Mouse (Mus musculus) lung, adult 2 months (tissue): Measurements from ENCODE around the gene Sun1. TPM values are rescaled to one million over a fixed set of nuclear protein-coding genes. Genes with fewer than 3 reads are reported as not detected.

ENCODE experiments used
- DNase-seq: peaks from one replicate; pipeline ENCODE4 v3.0.0; 2022
- H3K4me1 ChIP-seq: fragments of 200-500 bp; 2 replicates; pipeline ENCODE4 v1.6.1; 2011; ENCODE audit warnings: low read length; ENCODE audit not compliant: control insufficient read depth, insufficient read depth
- H3K4me3 ChIP-seq: fragments of 200-500 bp; replicated peaks from 2 replicates; pipeline ENCODE3; 2011; ENCODE audit warnings: low read depth, mild to moderate bottlenecking, control low read depth, low read length; ENCODE audit errors: extremely low read depth
- CTCF ChIP-seq: fragments of 200-500 bp; IDR thresholded peaks from 2 replicates; pipeline ENCODE4 v1.5.1; 2011; ENCODE audit warnings: mild to moderate bottlenecking, low read length, control low read depth; ENCODE audit not compliant: insufficient read depth
- POLR2A ChIP-seq: fragments of 200-500 bp; IDR thresholded peaks from 2 replicates; pipeline ENCODE4 v1.6.1; 2011; ENCODE audit warnings: low read depth, mild to moderate bottlenecking, control low read depth, low read length, borderline replicate concordance; ENCODE audit errors: extremely low read depth
- WGBS: fragments of 180-500 bp; shearing (Covaris S2); methylation state at CpG from one replicate; pipeline ENCODE4 v1.1.7; 2018; 5-methylcytosine and 5-hydroxymethylcytosine counted together
- polyA plus RNA-seq: library from polyadenylated mRNA; depleted of rRNA; stranded (reverse); fragments of >200 nt; gene quantifications from 2 replicates; pipeline ENCODE4 v1.2.3, GENCODE M21; 2012; rRNA removed

Gene Sun1
- 48.5 and 57.9 TPM in 2 replicates for polyA plus RNA-seq

- DNase-seq, result peak; percentile 99
- under 1% methylated on average over 63 of the region's 64 CpGs for WGBS
- TF ChIP-seq CTCF (no peak), POLR2A (peak; percentile 94; the same call in 1 of the 2 replicates)
- Histone ChIP-seq H3K4me1 (peaks cover 15% of the 10 kb centered on the region), H3K4me3 (peak within 1 kb of the TSS; percentile 65)
These were observed at the start of gene Sun1 for GRCm38 (mm10) chr5:139199995-139200769. Gene Sun1 (plus strand): TSS chr5:139200637.

GRCm38 (mm10) chr5:139160899-139161298 lies 39.5 kb upstream of the Sun1 start:
- no peak for TF ChIP-seq POLR2A
- no peak for TF ChIP-seq CTCF
- Histone ChIP-seq H3K4me1 (no peaks in the 10 kb centered on the region), H3K4me3 (no peak overlapping the region)
- no peak for DNase-seq
- 75% methylated on average over 8 of the region's 8 CpGs for WGBS

- no peak for DNase-seq
- Histone ChIP-seq H3K4me1 (no peaks in the 10 kb centered on the region), H3K4me3 (no peak overlapping the region)
- TF ChIP-seq POLR2A, result no peak
- no peak for TF ChIP-seq CTCF
- WGBS, result 59% methylated on average over 10 of the region's 10 CpGs
These were observed 38.8 kb upstream of the Sun1 start for GRCm38 (mm10) chr5:139161632-139162031.

GRCm38 (mm10) chr5:139166781-139167361 lies 33.6 kb upstream of the Sun1 start:
- DNase-seq, result no peak
- no peak for TF ChIP-seq CTCF
- TF ChIP-seq POLR2A, result no peak
- Histone ChIP-seq H3K4me1 (no peaks in the 10 kb centered on the region), H3K4me3 (no peak overlapping the region)
- WGBS, result 58% methylated on average over 6 of the region's 6 CpGs

GRCm38 (mm10) chr5:139167548-139167947 lies 32.9 kb upstream of the Sun1 start:
- WGBS, result 68% methylated on average over 1 of the region's 1 CpGs
- H3K4me1 ChIP-seq, result no peaks in the 10 kb centered on the region
- TF ChIP-seq POLR2A (no peak), CTCF (no peak)
- H3K4me3 ChIP-seq, result no peak overlapping the region
- DNase-seq, result no peak

GRCm38 (mm10) chr5:139171929-139172328 lies 28.5 kb upstream of the Sun1 start:
- WGBS, result 93% methylated on average over 4 of the region's 4 CpGs
- TF ChIP-seq CTCF (no peak), POLR2A (no peak)
- H3K4me1 ChIP-seq, result peaks cover 9% of the 10 kb centered on the region
- H3K4me3 ChIP-seq, result no peak overlapping the region
- DNase-seq, result no peak

- WGBS, result 59% methylated on average over 10 of the region's 10 CpGs
- Histone ChIP-seq H3K4me1 (peaks cover 9% of the 10 kb centered on the region), H3K4me3 (no peak overlapping the region)
- TF ChIP-seq CTCF (no peak), POLR2A (no peak)
- no peak for DNase-seq
These were observed 26.3 kb upstream of the Sun1 start for GRCm38 (mm10) chr5:139174141-139174540.

- Histone ChIP-seq H3K4me3 (no peak overlapping the region), H3K4me1 (peaks cover 9% of the 10 kb centered on the region)
- WGBS, result 15% methylated on average over 10 of the region's 10 CpGs
- DNase-seq, result peak; percentile 31
- TF ChIP-seq POLR2A (no peak), CTCF (no peak)
These were observed 25.6 kb upstream of the Sun1 start for GRCm38 (mm10) chr5:139174556-139175547.
